Mouse (Mus musculus) adrenal gland, postnatal 10 days (tissue): ENCODE measurements around the gene Itga2. TPM values are rescaled to one million over a fixed set of nuclear protein-coding genes. Genes with fewer than 3 reads are reported as not detected.

ENCODE experiments used
- DNase-seq: peaks from one replicate; pipeline ENCODE4 v3.0.0; 2021; ENCODE audit warnings: mixed read lengths
- total RNA-seq, 2 experiments: library from RNA; stranded (reverse); gene quantifications; 2 replicates each; pipeline ENCODE4 v1.2.3; 2021

Gene Itga2
- total RNA-seq, 2 experiments from 2014 or later = 4.4 to 4.7 TPM

DNA sequence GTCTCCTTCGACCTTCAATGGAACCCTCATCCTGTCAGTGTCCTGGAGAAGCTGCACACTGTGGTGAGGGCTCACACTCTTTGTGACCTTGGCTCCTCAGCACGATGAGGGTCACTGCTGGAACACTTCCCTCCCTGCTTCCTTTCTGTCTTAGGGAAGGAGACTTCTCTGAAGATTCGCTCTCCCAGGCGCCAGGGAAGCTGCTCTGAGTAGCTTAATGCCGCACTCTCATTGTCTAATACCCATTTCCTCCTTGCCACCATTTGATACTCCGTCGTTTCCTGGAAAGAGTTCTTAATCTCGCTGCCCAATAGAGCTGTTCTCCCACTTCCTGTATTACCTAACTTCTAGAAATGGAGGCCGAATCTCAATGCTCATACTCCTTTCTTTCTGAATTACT, 46.7 kb downstream of the Itga2 start:
- DNase-seq = peak; percentile 4

DNA sequence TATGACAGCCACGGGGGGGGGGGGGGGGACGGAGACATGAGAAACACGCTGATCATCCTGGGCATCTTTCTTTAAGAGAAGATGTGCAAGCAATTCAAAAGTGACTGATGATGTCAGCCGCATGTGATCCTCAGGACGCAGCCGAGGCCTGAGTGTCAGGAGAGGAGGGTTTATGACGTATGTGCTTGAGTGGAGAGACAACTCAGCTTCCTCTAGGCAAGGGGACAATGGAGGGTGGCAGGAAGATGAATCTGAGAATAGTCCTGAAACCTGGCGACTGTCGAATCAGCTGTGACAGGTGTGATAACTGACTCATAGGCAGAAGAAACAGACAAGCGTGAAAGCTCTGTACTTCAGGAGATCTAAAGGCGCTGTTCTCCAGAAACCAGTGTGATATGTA, 53.2 kb downstream of the Itga2 start:
- DNase-seq = no peak

DNA sequence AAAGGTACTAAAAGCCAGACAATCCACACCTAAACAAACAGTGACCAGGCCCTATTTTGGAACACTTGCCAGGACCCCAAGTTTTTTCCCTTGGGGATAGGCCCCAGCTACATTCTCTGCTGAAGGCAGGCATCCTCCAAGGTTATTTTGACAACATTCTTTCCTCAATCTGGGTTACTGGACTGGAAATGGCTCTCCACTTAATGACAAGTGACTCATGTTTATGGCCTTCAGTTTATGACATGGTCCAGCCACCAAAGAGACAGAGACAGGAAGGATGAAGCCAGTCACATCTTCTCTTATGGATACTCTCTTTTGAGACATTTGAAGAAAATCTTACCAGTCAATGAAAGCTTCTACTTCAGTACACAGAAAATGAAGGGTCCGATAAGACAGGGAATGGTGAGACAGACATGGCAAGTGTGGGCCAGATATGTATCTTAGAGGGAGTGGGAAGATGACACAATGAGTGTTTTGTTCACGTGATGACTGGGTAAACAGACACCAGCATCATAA, 55.8 kb downstream of the Itga2 start:
- no peak for DNase-seq

DNA sequence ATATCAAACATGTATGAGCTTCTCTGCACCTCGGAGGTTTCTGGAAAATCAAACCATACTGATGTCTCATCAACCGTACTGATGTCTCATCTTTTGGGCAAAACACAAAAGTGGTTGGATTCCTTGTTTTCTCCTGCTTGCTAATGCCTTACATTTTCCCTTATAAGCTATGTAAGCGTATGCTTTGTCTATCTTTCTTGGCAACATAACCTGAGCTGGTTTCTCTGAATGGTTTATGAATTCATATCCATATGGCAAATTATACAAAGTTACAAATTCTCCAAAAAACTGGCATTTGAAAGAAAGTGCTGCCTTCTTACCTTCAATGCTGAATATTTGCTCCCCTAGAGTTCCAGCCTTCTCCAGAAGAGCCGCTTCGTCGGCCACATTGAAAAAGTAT, 57.2 kb downstream of the Itga2 start:
- DNase-seq = no peak

DNA sequence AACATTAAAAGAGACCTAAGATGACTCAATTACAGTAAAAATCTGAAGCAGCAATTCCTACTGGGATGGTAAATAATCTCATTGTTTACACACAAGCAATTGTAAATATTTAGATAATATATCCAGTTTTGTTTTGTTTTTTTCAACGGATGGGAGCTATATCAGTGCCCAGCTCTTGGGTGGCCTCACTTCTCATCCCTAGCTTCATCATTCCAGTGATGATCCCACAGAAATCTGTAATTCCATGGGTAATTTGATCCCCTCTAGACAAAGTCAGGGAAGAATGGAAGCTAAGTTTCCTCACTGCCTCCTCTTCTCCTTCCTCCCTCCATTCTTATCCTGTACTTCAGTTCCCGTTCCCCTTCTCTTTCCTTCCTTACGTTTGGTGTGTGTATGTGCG, 74.4 kb downstream of the Itga2 start:
- DNase-seq = no peak

DNA sequence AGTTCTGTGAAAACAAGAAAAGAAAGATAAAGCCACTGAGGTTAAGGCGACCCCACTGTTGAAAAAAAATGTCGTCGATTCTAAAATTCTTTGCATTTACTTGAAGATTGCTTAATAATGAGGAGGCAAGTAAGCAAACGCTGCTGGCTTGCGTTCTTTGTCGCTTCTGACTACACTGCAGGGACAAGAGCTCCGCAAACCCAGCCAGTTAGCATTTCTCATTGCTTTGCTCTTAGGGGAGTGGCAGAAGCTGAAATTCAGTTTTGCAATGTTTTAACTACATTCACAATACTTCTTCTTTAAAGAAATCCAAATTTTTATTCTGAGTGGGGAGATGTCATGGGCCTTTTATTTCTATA, 75.7 kb downstream of the Itga2 start:
- DNase-seq = no peak

DNA sequence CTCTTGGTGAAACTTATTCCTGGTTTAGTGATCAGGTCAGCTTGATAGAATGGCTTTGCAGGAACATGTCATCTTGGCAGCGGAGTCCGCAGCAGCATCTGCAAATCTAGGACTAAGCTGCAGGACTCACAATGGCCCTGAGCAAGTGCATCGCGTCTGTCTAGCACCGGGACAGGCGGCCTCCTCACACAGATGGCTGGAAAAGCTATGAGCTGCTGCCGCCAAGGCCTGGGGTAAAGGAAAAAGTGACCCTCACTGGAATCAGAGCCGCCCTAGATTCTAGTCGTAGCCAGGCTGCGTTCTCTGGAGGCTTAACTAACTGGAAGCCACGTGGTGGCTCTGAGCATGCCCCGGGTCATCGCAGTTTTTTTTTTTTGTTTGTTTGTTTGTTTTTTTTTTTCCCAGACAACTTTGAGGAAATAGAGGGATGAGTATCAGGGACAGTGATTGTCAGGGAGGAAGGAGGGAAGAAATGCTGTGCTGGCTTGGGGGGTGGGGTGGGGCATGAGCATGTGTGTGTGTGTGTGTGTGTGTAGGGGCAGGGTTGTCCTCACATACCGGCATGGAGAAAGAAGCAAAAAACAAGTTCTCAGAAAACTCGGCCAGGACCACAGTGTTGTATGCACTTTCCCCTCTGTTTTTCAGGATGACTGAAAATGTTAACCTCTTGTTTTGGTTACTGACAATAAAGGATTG, 76.2 kb downstream of the Itga2 start:
- DNase-seq = peak; percentile 31

DNA sequence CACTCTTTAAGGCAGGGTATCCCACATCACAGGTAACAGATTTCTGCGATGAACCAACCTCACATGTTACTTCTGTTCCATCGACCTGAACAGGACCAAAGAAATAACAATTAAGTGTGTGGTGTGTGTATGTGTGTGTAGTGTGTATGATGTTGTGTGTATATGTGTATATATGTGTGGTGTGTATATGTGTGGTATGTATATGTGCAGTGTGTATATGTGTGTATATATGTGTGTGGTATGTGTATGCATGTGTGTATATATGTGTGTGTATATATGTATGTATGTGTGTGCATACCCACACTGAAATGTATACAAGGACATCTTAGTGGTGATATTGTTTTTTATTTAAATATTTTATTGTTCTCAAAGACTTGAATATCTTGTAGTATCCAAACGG, 77.5 kb downstream of the Itga2 start:
- DNase-seq = no peak

DNA sequence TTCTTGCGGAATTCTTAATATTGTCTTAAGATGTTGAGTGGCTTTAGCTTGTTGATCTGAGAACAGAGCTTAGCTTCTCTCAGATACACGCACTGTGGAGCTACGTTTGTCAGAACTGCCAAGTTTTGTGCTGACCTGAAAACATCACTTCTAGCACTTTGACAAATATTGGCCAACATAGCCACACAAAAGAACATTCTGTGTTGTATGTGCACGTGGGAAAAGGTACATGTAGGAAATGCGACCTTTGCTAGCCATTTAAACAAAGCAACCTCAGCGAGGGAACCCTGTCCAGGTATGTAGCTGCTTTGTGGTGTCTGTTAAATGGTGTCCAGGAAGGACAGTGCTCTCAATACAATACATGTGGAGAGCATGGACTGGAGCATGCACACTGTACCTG, 77.9 kb downstream of the Itga2 start:
- no peak for DNase-seq

DNA sequence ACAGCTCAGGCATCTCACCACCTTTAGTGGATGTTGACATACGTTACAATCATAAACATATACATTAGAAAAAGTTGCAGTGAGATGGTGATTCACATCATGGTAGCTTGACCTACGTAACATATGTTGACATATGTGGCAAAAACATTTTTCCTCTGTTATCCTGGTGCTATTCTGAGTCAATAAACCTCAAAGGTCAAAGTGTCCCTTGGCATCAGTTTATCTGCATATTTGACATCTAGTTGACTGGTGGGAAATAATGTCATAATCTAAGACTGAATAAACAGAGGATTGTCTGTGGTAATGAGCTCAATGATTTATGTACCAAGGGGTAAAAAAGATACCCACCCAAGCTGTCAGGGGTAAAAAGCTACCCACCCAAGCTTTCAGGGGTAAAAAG, 78.7 kb downstream of the Itga2 start:
- no peak for DNase-seq

DNA sequence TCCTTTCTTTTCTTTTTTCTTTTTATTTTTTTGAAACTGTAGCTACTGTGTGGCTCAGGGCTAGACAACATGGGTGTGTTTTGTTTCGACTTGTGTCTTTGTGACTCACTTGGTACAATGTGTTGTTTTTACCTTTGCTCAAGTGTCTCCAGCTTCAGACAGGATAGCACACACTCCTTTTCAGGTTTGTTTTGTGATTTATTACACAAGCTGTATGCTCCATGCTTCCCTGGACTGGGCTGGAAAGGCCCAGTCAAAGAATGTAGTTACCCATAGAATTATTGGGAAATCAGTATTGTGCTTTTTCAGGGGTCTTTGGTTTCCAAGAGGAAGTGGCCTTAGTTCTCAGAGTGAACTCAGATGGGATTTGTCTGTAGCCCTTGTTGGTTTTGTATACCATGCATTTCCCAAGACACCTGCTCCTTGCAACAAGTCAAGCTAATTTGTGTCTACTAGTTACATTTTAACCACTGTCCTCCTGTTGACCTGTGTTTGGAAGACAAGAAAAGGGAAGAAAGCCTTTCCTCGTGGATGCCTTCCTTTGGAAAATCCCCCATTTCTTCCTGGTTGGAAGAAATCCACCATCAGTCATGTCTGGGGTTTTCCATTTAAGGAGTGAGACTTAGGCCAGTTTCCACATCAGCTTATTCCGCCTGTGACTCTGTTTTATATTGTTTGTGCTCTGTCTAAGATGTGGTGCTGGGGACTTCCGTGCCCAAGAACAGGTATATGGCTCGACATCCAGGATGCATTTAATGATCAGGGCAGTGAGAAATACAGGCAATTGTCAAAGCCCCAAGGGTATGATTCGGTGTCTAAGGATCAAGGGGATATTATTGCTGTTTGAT, 79.4 kb downstream of the Itga2 start:
- DNase-seq = no peak

DNA sequence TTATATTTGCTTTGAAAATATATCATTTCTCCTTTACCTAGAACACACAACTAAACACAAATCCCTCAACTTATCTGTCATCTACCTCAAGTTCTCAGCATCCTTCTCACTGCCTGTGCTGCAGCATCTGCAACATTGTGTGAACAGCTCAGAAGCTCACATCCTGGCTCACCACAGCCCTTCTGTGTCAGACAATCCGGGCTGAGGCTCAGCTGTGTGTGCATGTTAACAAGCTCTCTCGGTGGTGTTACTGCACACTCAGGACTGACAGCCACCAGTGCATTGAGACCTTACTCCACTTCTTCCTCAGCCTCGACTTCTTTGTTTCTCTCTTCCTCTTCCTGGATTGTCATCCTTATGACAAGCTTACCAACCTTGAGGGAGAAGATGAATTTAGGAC, 83.0 kb downstream of the Itga2 start:
- DNase-seq = no peak

DNA sequence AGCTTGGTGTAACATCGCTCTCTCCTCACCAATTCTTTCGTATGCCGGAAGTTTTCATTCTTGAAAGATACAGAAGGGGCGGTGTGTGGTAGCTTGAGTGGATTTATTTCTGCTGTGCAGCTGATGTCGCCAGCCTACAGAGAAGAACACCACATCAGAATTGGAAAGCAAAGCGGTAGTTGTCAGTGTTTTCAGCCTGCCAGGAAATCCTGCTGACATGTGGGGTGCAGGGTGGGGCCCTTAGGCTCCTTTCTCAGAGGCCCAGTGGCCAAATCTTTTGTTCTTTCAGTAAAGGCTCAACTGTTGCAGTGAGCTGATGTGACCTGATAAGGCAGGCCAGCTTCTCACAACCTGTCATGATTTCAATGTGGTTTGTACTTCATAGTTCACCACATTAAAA, 86.1 kb downstream of the Itga2 start:
- DNase-seq = no peak

DNA sequence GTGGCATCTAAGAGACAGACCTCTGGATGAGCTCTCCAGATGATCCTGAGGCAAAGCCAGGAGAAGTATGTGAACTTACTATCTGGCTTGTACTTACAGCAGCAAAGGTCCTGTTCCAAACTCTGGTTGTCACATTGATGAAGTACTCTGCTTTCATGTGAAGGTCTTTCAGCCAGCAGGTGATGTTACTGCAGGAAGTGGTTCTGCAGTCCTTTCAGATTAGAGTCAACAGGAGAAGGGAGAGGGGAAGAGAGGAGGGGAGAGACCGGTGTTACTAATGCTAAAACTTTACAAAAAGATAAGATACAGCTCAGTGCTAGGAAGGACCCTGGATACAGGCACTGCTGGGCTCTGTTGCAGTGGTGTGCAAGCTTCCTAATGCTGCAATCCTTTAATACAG, 88.6 kb downstream of the Itga2 start:
- no peak for DNase-seq

DNA sequence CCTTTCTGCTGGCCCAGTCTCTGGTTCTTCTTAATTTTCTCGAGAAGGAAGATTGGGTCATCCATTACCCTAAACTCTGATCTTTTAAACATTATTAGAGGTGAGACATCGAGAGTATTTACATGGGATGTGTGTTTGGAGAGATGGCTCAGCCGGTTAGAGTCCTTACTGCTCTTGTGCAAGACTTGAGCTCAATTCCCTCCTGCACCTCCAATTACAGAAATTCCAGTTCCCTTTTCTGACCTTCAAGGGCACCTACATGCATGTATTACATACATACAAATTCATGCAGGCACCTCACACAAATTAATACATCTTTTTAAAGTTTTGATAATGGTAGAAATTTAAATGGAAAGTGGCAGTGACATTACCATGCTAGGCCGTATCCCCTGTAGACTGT, 91.4 kb downstream of the Itga2 start:
- DNase-seq = no peak

DNA sequence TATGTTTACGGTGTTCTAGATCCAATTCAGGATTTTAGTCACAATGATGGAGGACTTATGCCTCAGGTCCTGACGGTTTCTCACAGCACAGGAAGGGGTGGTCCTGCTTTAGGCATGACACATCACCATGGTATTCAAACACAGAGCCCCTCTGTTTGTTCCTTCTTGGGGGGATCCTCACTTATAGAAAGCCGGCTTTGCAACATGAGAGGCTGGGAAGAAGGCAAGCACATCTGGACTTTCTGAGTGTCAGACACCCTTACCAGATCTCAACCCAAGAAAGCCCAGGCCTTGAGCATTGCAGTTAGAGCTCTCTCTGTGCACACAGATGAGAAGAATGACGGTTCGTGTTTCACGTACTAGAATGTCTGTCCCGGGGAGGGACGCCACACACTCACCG, 92.8 kb downstream of the Itga2 start:
- no peak for DNase-seq

DNA sequence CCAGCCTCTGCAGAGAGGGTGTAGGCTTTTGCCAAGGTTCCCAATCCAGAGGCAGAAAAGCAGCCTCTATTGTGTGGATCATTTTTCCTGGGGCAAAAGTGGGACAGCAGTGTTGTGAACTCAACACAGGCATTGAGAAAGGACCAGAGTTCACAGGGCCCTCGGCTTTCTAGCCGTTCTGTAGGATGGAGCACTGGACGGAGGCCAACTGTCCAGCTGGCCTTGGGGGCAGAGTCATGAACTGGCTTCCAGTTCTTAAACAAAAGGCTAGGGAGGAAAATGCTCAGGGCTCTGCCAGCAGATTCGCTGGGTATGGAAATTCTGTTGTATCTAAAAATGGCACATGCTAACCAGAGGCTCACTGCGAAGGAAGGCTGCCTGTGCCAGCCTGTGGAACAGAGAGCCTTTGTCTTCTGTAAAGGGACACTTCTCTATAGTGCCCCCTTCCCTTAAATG, 93.3 kb downstream of the Itga2 start:
- peak; percentile 87 for DNase-seq

DNA sequence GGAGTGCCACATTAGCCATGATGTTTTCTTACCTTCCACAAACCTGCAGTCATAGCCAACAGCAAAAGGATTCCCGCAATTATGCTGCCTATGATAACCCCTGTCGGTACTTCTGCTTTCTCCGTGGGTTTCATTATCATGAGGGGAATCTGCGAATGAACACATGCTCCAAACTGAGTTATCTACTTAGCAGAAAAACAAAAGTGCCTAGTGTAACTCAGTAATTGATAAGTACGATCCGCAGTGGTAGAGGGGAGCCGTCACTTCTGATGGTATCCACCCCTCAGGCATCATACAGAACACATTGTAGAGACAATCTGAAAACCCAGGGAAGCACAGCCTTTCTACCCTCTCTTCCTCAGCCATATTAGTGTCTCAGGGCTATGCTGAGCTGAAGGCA, 94.8 kb downstream of the Itga2 start:
- DNase-seq = no peak

DNA sequence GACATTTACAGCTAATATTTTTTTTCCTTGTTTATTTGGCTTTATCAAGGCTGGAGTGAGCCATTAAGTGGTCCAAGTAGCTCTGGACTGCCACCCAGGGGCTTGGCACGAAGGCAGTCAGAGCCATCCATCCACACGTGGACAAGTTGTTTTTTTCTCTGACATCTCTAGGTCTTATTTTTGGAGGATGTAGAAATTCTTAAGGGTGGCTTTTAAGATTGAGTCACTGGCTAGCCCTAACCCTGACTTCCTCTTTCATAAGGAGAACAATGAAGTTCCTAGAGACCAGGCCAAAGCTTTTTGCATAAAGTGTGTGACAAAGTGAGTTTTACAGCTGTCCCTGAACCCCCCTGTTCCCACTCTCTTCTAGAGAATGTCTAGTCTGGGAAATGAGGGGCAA, 97.3 kb downstream of the Itga2 start:
- no peak for DNase-seq

DNA sequence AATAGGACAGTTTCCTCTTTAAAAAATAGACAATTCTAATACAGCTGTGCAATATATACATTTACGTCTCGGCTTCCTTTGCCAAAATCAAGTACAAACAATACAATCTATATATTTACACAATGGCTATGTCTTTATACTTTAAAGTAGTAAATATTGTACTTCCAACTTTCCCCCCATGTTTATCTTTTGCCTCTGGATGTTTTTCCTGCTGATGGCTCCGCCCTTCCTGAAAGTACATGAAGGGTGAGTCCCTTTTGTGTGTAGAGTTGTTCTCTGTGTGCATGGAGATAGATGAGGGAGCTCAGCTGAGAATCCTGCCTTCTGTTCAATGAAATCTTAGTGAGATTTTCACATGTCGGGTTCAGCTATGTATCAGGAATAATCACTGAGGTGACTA, 98.5 kb downstream of the Itga2 start:
- no peak for DNase-seq

DNA sequence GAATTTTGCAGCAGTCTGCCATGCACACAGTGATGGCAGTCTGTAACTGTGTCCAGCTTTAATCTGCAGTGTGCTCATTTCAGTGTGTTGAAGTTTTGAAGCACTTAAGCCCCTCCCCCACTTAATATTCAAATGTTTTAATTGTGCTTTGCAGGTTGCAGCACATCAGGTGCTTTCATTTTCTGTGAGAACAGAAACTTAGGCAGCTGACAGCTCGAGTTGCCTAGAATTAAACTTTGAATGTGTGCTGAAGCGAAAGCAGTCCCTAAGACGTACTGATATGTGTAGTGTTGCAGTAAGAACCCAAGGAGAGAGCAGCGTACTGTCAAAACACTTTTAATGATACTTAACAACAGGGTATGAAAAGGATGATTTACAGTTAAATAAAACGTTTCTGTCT, 99.1 kb downstream of the Itga2 start:
- no peak for DNase-seq

DNA sequence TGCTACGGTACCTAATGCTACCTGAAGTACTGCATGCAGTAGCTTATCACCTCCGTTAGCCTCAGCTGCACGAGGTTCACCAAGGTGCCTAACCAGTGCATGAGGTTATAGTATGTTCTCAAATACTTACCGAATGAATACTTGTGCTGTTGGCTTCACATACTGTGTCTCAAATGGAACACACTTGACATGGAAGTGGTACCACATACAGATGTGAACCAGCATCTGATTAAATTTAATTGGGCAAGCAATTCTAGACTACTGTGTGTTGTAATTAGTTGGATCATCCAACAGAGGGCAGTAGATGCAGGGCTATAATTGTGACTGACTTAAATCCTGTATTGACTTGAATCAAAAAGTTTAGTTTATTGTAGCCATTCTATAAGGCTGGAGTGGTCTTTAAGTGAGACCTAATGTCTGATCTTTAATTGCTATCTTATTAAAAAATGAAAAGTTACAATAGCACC, 100.5 kb downstream of the Itga2 start:
- DNase-seq = peak; percentile 19

DNA sequence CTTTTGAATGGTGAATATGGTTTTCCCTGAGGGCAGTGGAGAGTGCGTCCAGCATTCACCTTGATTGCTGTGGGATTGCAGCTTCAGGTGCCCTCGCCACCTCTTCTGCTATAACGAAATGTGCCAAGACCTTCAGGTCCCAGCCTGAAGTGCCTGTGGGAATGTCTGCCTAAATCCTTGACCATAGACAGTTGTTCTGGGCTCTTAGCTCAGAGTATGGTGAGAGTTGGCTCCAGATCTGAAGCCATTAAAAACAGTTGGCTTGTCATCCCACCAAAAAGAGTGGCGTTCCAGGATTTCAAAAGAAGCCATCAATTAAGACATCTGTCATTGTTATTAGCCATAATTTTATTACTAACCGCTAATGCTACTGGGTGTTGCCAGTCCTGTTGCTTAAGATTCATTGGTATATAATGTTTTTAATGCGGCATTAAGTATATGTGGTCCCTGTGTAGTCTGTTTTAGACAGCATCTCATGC, 106.5 kb downstream of the Itga2 start:
- DNase-seq = no peak

DNA sequence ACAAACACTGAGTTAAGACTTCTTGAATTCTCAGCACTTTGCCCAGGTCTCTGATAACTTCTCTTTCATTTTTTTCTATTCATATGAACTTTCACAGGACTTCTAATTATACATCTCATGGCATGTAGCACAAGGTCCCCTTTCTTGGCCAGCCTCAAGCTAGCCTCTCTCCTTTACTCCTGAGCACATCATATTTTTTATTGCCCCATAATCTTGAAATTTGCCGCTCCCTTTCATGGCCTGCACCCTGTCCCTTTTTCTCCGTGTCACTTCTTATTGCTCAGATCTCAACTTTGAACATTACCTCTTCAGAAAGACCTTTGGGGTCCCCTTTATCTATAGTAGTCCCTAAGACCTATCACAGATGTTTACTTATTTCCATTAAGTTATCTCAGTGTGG, 109.0 kb downstream of the Itga2 start:
- DNase-seq = no peak
